Mouse (Mus musculus): ENCODE measurements around the gene Abca13.
"Not testable (repeated sequence)": the region's sequence is repeated elsewhere in the genome, so short reads cannot be mapped to it uniquely, and the experiment has no call there.

The Abca13 gene

GRCm38 (mm10) chr11:9191555-9192131 is at the start of gene Abca13:
Gene Abca13, plus strand, starts transcription at chr11:9191942.
- DNase-seq (ENCODE audit: low spot score) = no peak

DNA sequence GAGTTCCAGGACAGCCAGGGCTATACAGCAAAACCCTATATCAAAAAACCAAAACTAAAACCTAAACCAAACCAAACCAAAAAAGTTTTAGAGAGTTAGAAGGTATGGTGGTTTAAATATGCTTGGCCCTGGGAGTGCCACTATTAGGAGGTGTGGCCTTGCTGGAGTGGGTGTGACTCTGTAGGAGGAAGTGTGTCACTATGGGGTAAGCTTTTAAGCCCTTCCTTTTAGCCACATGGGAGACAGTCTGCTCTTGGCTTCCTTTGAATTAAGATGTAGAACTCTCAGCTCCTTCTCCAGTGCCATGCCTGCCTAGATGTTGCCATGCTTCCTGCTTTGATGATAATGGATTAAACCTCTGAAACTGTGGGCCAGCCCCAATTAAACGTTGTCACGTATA is 46.6 kb upstream of the Abca13 start:
- DNase-seq (ENCODE audit: low spot score) = no peak

DNA sequence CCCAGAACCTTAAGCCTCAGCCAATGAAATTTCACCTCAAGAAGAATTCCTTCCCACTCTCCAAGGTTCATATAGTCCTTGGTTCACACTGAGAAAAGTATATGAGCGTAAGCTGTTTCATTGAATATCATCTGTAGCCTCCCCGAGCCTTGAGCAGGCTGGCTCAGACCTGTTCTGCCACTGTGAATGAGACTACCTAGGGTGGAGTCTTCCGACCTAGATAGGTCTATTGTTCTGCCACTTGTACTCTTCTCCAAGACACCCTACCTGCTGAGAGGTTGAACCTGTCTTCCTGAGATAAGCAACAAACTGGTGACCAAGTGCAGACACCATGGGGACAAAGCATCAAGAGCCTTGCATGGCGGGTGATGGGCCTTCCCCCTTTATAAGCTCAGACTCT is 45.6 kb upstream of the Abca13 start:
- no peak for DNase-seq (ENCODE audit: low spot score)

GRCm38 (mm10) chr11:9146683-9147082 is 45.1 kb upstream of the Abca13 start:
- DNase-seq (ENCODE audit: low spot score) = no peak

- no peak for DNase-seq (ENCODE audit: low spot score)
Measured at GRCm38 (mm10) chr11:9148206-9148605, 43.5 kb upstream of the Abca13 start.

DNA sequence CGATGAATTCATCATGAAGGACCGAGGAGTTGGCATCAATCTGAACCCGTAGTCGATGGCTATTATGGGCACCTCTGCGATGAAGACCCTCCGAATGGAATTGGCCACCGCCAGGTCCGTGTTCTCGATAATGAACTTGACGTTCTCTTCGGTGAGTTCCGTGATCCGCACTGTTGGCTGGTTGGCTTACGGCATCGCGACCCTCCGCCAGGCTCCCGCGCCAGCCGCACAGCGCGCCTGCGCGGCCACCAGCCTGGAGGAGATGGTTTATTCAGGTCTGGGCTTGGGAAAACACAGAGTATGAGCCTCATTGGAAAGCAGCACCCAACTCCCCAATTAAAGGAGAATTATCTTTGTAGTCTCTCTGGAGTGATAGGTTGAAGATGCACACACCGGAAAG is 41.3 kb upstream of the Abca13 start:
- not testable (repeated sequence) for DNase-seq (ENCODE audit: low spot score)

DNA sequence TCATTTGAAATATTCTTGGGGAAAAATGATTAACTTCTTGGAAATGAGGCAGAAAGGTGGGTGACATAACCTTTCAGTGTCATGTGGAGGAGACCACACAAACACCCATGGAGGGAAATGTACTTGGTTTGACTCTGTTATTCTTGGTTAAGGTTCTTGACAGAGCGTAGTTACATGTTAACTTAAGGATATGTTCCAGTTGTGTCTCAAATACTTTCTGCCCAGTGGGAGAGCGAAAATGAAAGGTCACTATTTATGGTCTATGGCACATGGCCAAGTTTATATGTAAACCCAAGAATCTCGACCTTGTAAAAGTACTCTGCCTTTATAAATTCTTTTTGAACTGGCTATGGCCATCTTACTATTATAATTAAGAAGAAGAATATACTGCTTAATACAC is 31.8 kb upstream of the Abca13 start:
- no peak for DNase-seq (ENCODE audit: low spot score)

- DNase-seq (ENCODE audit: low spot score) = no peak
Measured at GRCm38 (mm10) chr11:9167331-9167730, 24.4 kb upstream of the Abca13 start.

DNA sequence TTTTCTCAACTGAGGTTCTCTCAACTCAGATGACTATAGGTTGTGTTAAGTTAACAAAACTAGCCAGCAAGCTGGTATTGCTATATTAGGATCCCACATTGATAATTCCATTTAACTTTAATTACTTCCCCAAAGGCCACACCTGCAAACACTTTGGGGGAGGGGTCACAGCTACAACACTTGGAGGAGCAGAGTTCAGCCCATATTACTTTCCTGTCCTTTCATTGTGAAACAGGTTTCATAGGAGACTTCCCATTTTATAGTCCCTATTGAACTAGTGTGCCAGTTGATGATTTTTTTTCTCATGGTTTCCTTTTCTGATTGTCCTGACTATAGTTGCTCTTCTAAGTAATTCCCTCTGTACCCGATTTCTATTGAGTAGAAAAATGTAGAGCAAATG is 10.3 kb upstream of the Abca13 start:
- no peak for DNase-seq (ENCODE audit: low spot score)

DNA sequence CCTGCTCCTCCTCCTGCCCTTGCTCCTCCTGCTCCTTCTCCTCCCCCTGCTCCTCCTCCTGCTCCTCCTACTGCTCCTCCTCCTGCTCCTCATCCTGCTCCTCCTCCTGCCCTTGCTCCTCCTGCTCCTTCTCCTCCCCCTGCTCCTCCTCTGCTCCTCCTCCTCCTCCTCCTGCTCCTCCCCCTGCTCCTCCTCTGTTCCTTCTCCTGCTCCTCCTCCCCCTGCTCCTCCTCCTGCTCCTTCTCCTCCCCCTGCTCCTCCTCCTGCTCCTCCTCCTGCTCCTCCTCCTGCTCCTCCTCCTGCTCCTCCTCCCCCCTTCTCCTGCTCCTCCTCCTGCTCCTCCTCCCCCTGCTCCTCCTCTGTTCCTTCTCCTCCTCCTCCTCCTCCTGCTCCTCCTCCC is 2.3 kb upstream of the Abca13 start:
- not testable (repeated sequence) for DNase-seq (ENCODE audit: low spot score)

GRCm38 (mm10) chr11:9190772-9191554 is 779 bp upstream of the Abca13 start:
- DNase-seq (ENCODE audit: low spot score) = no peak

GRCm38 (mm10) chr11:9194861-9195260 is 3.1 kb downstream of the Abca13 start:
- no peak for DNase-seq (ENCODE audit: low spot score)

DNA sequence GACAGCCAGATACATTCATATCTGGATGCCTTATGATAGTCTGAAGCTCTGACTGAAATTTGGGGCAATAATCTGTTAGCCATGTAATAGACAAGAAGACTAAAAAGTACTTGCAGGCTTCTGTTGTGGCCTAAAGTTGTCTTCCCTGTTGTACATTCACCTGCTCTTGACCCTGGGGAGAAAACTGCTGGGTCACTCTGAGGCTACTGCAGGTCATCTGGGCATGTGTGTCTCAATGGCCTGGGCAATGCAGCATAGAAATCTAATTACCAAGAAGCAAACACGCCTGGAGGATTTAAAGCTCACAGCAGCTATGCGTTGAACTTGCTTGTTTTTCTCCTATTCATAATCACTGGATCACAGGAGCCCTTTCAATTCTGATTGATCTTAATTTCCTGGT is 8.1 kb downstream of the Abca13 start:
- DNase-seq (ENCODE audit: low spot score) = no peak

GRCm38 (mm10) chr11:9210707-9211106 is 19.0 kb downstream of the Abca13 start:
- no peak for DNase-seq (ENCODE audit: low spot score)

DNA sequence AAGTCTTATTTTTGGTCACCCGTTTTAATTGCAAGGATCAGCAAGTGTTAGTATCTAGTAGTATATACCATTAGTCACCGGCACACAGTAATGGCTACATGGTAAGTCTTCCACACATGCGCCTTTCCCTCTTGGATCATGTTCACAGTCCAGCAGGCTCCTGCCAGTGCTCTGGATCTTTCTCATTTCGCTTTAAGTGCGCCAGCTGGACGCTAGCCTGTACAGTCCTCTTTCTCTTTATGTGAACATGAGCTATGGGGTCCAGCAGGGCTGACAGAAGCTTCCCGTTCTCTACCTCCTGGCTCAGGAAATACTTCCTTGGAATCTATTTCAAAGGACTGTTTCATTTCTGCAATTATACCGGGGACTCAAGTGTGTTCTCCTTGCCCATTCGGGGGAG is 21.8 kb downstream of the Abca13 start:
- DNase-seq (ENCODE audit: low spot score) = no peak

DNA sequence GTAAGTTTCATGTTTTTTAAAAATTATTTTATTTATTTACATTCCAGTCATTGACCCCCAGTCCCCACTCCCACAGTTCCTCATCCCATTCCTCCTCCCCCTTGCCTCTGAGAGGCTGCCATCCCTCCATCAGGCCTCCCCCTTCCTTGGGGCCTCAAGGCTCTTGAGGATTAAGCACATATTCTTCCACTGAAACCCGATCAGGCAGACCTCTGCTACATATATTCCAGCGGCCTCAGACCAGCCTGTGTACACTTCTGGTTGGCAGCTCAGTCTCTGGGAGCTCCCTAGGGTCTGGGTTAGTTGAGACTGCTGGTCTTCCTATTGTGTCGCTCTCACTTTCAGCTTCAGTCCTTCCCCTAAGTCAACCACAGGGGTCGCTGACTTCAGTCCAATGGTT is 24.5 kb downstream of the Abca13 start:
- no peak for DNase-seq (ENCODE audit: low spot score)

- no peak for DNase-seq (ENCODE audit: low spot score)
Measured at GRCm38 (mm10) chr11:9220501-9220900, 28.8 kb downstream of the Abca13 start.

GRCm38 (mm10) chr11:9221646-9222045 is 29.9 kb downstream of the Abca13 start:
- no peak for DNase-seq (ENCODE audit: low spot score)

GRCm38 (mm10) chr11:9226399-9226798 is 34.7 kb downstream of the Abca13 start:
- no peak for DNase-seq (ENCODE audit: low spot score)

DNA sequence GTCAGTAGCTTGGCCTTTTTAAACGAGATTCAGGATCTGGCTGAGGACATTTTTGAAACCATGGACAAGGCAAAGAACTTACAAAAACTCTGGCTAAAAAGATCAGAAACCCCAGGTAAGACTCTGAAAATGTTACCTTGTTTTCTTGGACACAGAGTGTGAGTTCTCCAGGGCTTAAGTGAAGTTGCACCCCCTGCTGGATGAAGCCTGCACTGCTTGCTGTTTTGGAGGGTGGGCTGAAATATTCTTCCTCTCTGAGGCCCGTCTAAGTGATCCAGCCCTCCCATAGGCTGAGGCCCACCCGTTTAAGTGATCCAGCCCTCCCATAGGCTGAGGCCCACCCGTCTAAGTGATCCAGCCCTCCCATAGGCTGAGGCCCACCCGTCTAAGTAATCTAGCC is 57.9 kb downstream of the Abca13 start:
- DNase-seq (ENCODE audit: low spot score) = not testable (repeated sequence)

GRCm38 (mm10) chr11:9263072-9263471 is 71.3 kb downstream of the Abca13 start:
- not testable (repeated sequence) for DNase-seq (ENCODE audit: low spot score)

- DNase-seq (ENCODE audit: low spot score) = no peak
Measured at GRCm38 (mm10) chr11:9269090-9269489, 77.3 kb downstream of the Abca13 start.

- DNase-seq (ENCODE audit: low spot score) = no peak
Measured at GRCm38 (mm10) chr11:9285204-9285603, 93.5 kb downstream of the Abca13 start.

- no peak for DNase-seq (ENCODE audit: low spot score)
Measured at GRCm38 (mm10) chr11:9285759-9286158, 94.0 kb downstream of the Abca13 start.
